Mouse (Mus musculus) erythroblast, embryonic 14.5 days (primary cell): ENCODE measurements around the gene Pycard.
"Not testable (repeated sequence)": the region's sequence is repeated elsewhere in the genome, so short reads cannot be mapped to it uniquely, and the experiment has no call there.

Experiments
- GATA1 ChIP-seq: IDR thresholded peaks from 2 replicates; pipeline ENCODE4 v1.6.1; 2012; ENCODE audit warnings: low read length, inconsistent platforms, mixed read lengths
- TAL1 ChIP-seq: IDR thresholded peaks from 3 replicates; pipeline ENCODE4 v1.6.1; 2012; ENCODE audit warnings: low read length, inconsistent platforms, mixed read lengths

DNA sequence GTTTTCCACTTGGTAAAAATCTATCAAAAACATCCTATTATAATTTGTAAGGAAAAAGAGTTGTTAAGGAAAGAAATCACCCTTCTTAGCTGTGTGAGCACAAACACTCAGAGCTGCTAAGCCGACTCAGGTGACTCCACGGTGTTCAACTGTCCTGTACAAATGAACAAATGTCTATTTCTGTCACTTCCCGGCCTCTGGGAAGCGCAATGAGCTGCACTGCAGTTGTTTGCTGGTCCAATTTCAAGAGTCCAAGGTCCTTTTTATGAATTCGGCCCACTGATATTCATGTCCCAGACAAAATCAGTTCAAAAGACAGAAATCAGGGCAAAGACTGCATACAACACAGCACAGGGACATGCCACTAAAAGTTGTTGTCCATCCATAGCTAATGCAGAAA lies 22.5 kb upstream of the Pycard start:
- not testable (repeated sequence) for TF ChIP-seq TAL1, GATA1
